Mouse (Mus musculus): ENCODE data around the gene Slc2a5. TPM values are rescaled to one million over a fixed set of nuclear protein-coding genes. Genes with fewer than 3 reads are reported as not detected.

Gene Slc2a5
- polyA plus RNA-seq, 1 experiment from 2014 or later: 1.8 TPM

- no peaks in the 10 kb centered on the region for H3K9me3 ChIP-seq (replicated peaks; ENCODE audit: control insufficient read depth, low read length)
- ATAC-seq (ENCODE audit: insufficient read depth, low FRiP score): no peak
- WGBS: 4% methylated on average over 15 of the region's 15 CpGs
- no peak overlapping the region for H3K4me3 ChIP-seq (replicated peaks; ENCODE audit: low read length)
- 0 out of 2 replicates have a peak overlapping the region, but pooled peaks have one; percentile 12 for H3K4me2 ChIP-seq (ENCODE audit: low read depth, low read length)
- no peaks in the 10 kb centered on the region for H3K27me3 ChIP-seq (ENCODE audit: control insufficient read depth, insufficient read depth, low read length)
- H3K36me3 ChIP-seq (ENCODE audit: control insufficient read depth, insufficient read depth, low read length): no peaks in the 10 kb centered on the region
- H3K27ac ChIP-seq (ENCODE audit: low read length): no peak overlapping the region
- H3K9ac ChIP-seq (ENCODE audit: low read length): no peak overlapping the region
- no peaks in the 10 kb centered on the region; the same call in 1 of the 2 replicates for H3K4me1 ChIP-seq (ENCODE audit: control insufficient read depth, insufficient read depth, low read length)
These were observed 6.2 kb upstream of the Slc2a5 start for GRCm38 (mm10) chr4:150112867-150113266.

- WGBS: 83% methylated on average over 26 of the region's 26 CpGs
- H3K9ac ChIP-seq (ENCODE audit: low read length): no peak overlapping the region
- no peak overlapping the region for H3K27ac ChIP-seq (ENCODE audit: low read length)
- no peak overlapping the region for H3K4me2 ChIP-seq (ENCODE audit: low read depth, low read length)
- H3K36me3 ChIP-seq (ENCODE audit: control insufficient read depth, insufficient read depth, low read length): no peaks in the 10 kb centered on the region
- ATAC-seq (ENCODE audit: insufficient read depth, low FRiP score): no peak
- no peak overlapping the region for H3K4me3 ChIP-seq (replicated peaks; ENCODE audit: low read length)
- no peaks in the 10 kb centered on the region for H3K9me3 ChIP-seq (replicated peaks; ENCODE audit: control insufficient read depth, low read length)
- no peaks in the 10 kb centered on the region for H3K27me3 ChIP-seq (ENCODE audit: control insufficient read depth, insufficient read depth, low read length)
- peaks cover 5% of the 10 kb centered on the region for H3K4me1 ChIP-seq (ENCODE audit: control insufficient read depth, insufficient read depth, low read length)
These were observed 4.5 kb upstream of the Slc2a5 start for GRCm38 (mm10) chr4:150114505-150115061.

GRCm38 (mm10) chr4:150117311-150117710, 1.8 kb upstream of the Slc2a5 start:
- H3K9me3 ChIP-seq (replicated peaks; ENCODE audit: control insufficient read depth, low read length): no peaks in the 10 kb centered on the region
- H3K9ac ChIP-seq (ENCODE audit: low read length): no peak overlapping the region
- no peak overlapping the region for H3K4me2 ChIP-seq (ENCODE audit: low read depth, low read length)
- no peaks in the 10 kb centered on the region for H3K27me3 ChIP-seq (ENCODE audit: control insufficient read depth, insufficient read depth, low read length)
- peaks cover 11% of the 10 kb centered on the region for H3K4me1 ChIP-seq (ENCODE audit: control insufficient read depth, insufficient read depth, low read length)
- ATAC-seq (ENCODE audit: insufficient read depth, low FRiP score): no peak
- H3K36me3 ChIP-seq (ENCODE audit: control insufficient read depth, insufficient read depth, low read length): no peaks in the 10 kb centered on the region
- H3K27ac ChIP-seq (ENCODE audit: low read length): no peak overlapping the region
- WGBS: 49% methylated on average over 5 of the region's 5 CpGs
- no peak overlapping the region for H3K4me3 ChIP-seq (replicated peaks; ENCODE audit: low read length)

GRCm38 (mm10) chr4:150118163-150118562, 920 bp upstream of the Slc2a5 start:
- no peaks in the 10 kb centered on the region for H3K9me3 ChIP-seq (replicated peaks; ENCODE audit: control insufficient read depth, low read length)
- no peak overlapping the region for H3K4me3 ChIP-seq (replicated peaks; ENCODE audit: low read length)
- no peak overlapping the region for H3K4me2 ChIP-seq (ENCODE audit: low read depth, low read length)
- no peaks in the 10 kb centered on the region for H3K36me3 ChIP-seq (ENCODE audit: control insufficient read depth, insufficient read depth, low read length)
- no peaks in the 10 kb centered on the region for H3K27me3 ChIP-seq (ENCODE audit: control insufficient read depth, insufficient read depth, low read length)
- peaks cover 11% of the 10 kb centered on the region for H3K4me1 ChIP-seq (ENCODE audit: control insufficient read depth, insufficient read depth, low read length)
- ATAC-seq (ENCODE audit: insufficient read depth, low FRiP score): no peak
- no peak overlapping the region for H3K27ac ChIP-seq (ENCODE audit: low read length)
- H3K9ac ChIP-seq (ENCODE audit: low read length): no peak overlapping the region
- WGBS: 64% methylated on average over 6 of the region's 6 CpGs

- Histone ChIP-seq H3K4me1 (ENCODE audit: control insufficient read depth, insufficient read depth, low read length) (peaks cover 11% of the 10 kb centered on the region), H3K27ac (ENCODE audit: low read length) (no peak overlapping the region)
These were observed 557 bp downstream of the Slc2a5 start for GRCm38 (mm10) chr4:150119640-150120039.

GRCm38 (mm10) chr4:150120173-150120833, 1.2 kb downstream of the Slc2a5 start:
- H3K4me3 ChIP-seq (replicated peaks; ENCODE audit: low read length): no peak overlapping the region
- H3K9ac ChIP-seq (ENCODE audit: low read length): no peak overlapping the region
- no peak for ATAC-seq (ENCODE audit: insufficient read depth, low FRiP score)
- 36% methylated on average over 15 of the region's 15 CpGs for WGBS
- peaks cover 11% of the 10 kb centered on the region for H3K4me1 ChIP-seq (ENCODE audit: control insufficient read depth, insufficient read depth, low read length)
- no peak overlapping the region for H3K27ac ChIP-seq (ENCODE audit: low read length)
- no peaks in the 10 kb centered on the region for H3K27me3 ChIP-seq (ENCODE audit: control insufficient read depth, insufficient read depth, low read length)
- H3K4me2 ChIP-seq (ENCODE audit: low read depth, low read length): peak overlapping the region; percentile 9; the same call in 1 of the 2 replicates
- no peaks in the 10 kb centered on the region for H3K36me3 ChIP-seq (ENCODE audit: control insufficient read depth, insufficient read depth, low read length)
- H3K9me3 ChIP-seq (replicated peaks; ENCODE audit: control insufficient read depth, low read length): no peaks in the 10 kb centered on the region

More at GRCm38 (mm10) chr4:150119640-150120039, 557 bp downstream of the Slc2a5 start:
- no peaks in the 10 kb centered on the region for H3K27me3 ChIP-seq (ENCODE audit: control insufficient read depth, insufficient read depth, low read length)
- no peaks in the 10 kb centered on the region for H3K36me3 ChIP-seq (ENCODE audit: control insufficient read depth, insufficient read depth, low read length)
- no peak for ATAC-seq (ENCODE audit: insufficient read depth, low FRiP score)
- peak overlapping the region; percentile 20; the same call in 1 of the 2 replicates for H3K9ac ChIP-seq (ENCODE audit: low read length)
- WGBS: 45% methylated on average over 14 of the region's 14 CpGs
- no peaks in the 10 kb centered on the region for H3K9me3 ChIP-seq (replicated peaks; ENCODE audit: control insufficient read depth, low read length)
- H3K4me2 ChIP-seq (ENCODE audit: low read depth, low read length): peak overlapping the region; percentile 41
- no peak overlapping the region for H3K4me3 ChIP-seq (replicated peaks; ENCODE audit: low read length)

GRCm38 (mm10) chr4:150121430-150121829, 2.3 kb downstream of the Slc2a5 start:
- WGBS: 73% methylated on average over 8 of the region's 8 CpGs
- H3K4me2 ChIP-seq (ENCODE audit: low read depth, low read length): no peak overlapping the region
- H3K36me3 ChIP-seq (ENCODE audit: control insufficient read depth, insufficient read depth, low read length): no peaks in the 10 kb centered on the region
- no peaks in the 10 kb centered on the region for H3K27me3 ChIP-seq (ENCODE audit: control insufficient read depth, insufficient read depth, low read length)
- no peak overlapping the region for H3K4me3 ChIP-seq (replicated peaks; ENCODE audit: low read length)
- H3K4me1 ChIP-seq (ENCODE audit: control insufficient read depth, insufficient read depth, low read length): peaks cover 11% of the 10 kb centered on the region
- H3K9ac ChIP-seq (ENCODE audit: low read length): no peak overlapping the region
- H3K27ac ChIP-seq (ENCODE audit: low read length): no peak overlapping the region
- no peaks in the 10 kb centered on the region for H3K9me3 ChIP-seq (replicated peaks; ENCODE audit: control insufficient read depth, low read length)
- ATAC-seq (ENCODE audit: insufficient read depth, low FRiP score): no peak

GRCm38 (mm10) chr4:150122476-150122875, 3.4 kb downstream of the Slc2a5 start:
- Histone ChIP-seq H3K4me1 (ENCODE audit: control insufficient read depth, insufficient read depth, low read length) (peaks cover 11% of the 10 kb centered on the region), H3K4me3 (replicated peaks; ENCODE audit: low read length) (no peak overlapping the region), H3K27me3 (ENCODE audit: control insufficient read depth, insufficient read depth, low read length) (no peaks in the 10 kb centered on the region), H3K9me3 (replicated peaks; ENCODE audit: control insufficient read depth, low read length) (no peaks in the 10 kb centered on the region), H3K27ac (ENCODE audit: low read length) (no peak overlapping the region), H3K36me3 (ENCODE audit: control insufficient read depth, insufficient read depth, low read length) (no peaks in the 10 kb centered on the region), H3K9ac (ENCODE audit: low read length) (no peak overlapping the region), H3K4me2 (ENCODE audit: low read depth, low read length) (no peak overlapping the region)
- WGBS: 46% methylated on average over 3 of the region's 3 CpGs
- no peak for ATAC-seq (ENCODE audit: insufficient read depth, low FRiP score)

GRCm38 (mm10) chr4:150126373-150126772, 7.3 kb downstream of the Slc2a5 start:
- 86% methylated on average over 5 of the region's 5 CpGs for WGBS
- H3K4me2 ChIP-seq (ENCODE audit: low read depth, low read length): no peak overlapping the region
- no peaks in the 10 kb centered on the region for H3K4me1 ChIP-seq (ENCODE audit: control insufficient read depth, insufficient read depth, low read length)
- H3K27me3 ChIP-seq (ENCODE audit: control insufficient read depth, insufficient read depth, low read length): no peaks in the 10 kb centered on the region
- no peak for ATAC-seq (ENCODE audit: insufficient read depth, low FRiP score)
- no peak overlapping the region for H3K9ac ChIP-seq (ENCODE audit: low read length)
- H3K27ac ChIP-seq (ENCODE audit: low read length): no peak overlapping the region
- no peaks in the 10 kb centered on the region for H3K36me3 ChIP-seq (ENCODE audit: control insufficient read depth, insufficient read depth, low read length)
- H3K9me3 ChIP-seq (replicated peaks; ENCODE audit: control insufficient read depth, low read length): no peaks in the 10 kb centered on the region
- no peak overlapping the region for H3K4me3 ChIP-seq (replicated peaks; ENCODE audit: low read length)

Measured in stomach, embryonic 16.5 days (tissue).